Mouse (Mus musculus) embryonic fibroblast, embryonic 13.5 days (primary cell): ENCODE data around the gene Rdh13. TPM values are rescaled to one million over a fixed set of nuclear protein-coding genes. Genes with fewer than 3 reads are reported as not detected.

Experiments
- H3K27ac ChIP-seq: 2 replicates; pipeline ENCODE4 v1.5.1; 2012; ENCODE audit warnings: low read length, control low read depth, inconsistent platforms; ENCODE audit not compliant: insufficient read depth
- H3K4me1 ChIP-seq: 2 replicates; pipeline ENCODE4 v1.6.1; 2011; ENCODE audit warnings: low read length; ENCODE audit not compliant: control insufficient read depth, insufficient read depth
- H3K4me3 ChIP-seq: 2 replicates; pipeline ENCODE4 v1.5.1; 2011; ENCODE audit warnings: mild to moderate bottlenecking, control low read depth, low read length; ENCODE audit not compliant: insufficient read depth
- CTCF ChIP-seq: IDR thresholded peaks from 2 replicates; pipeline ENCODE4 v1.5.1; 2011; ENCODE audit warnings: mild to moderate bottlenecking, control low read depth, low read length, moderate library complexity, borderline replicate concordance; ENCODE audit not compliant: insufficient read depth
- POLR2A ChIP-seq: IDR thresholded peaks from 2 replicates; pipeline ENCODE4 v1.6.1; 2011; ENCODE audit warnings: low read depth, mild to moderate bottlenecking, control low read depth, low read length, moderate library complexity
- polyA plus RNA-seq: library from polyadenylated mRNA; stranded (reverse); fragments of >200 nt; gene quantifications from 2 replicates; pipeline ENCODE4 v1.2.4, GENCODE M21; 2011; ENCODE audit warnings: low read depth; ENCODE audit not compliant: missing spikeins, insufficient read length

Gene Rdh13
- polyA plus RNA-seq: 14.7 and 16.8 TPM in 2 replicates

- Histone ChIP-seq H3K4me3 (peak within 1 kb of the TSS; percentile 65), H3K4me1 (peaks cover 2% of the 10 kb centered on the region; the same call in 1 of the 2 replicates), H3K27ac (peak within 1 kb of the TSS; percentile 67)
- TF ChIP-seq POLR2A (peak; percentile 77), CTCF (no peak)
These were observed at the start of gene Rdh13 for GRCm38 (mm10) chr7:4445216-4445791. TSS of gene Rdh13 (minus strand) at chr7:4445649.

DNA sequence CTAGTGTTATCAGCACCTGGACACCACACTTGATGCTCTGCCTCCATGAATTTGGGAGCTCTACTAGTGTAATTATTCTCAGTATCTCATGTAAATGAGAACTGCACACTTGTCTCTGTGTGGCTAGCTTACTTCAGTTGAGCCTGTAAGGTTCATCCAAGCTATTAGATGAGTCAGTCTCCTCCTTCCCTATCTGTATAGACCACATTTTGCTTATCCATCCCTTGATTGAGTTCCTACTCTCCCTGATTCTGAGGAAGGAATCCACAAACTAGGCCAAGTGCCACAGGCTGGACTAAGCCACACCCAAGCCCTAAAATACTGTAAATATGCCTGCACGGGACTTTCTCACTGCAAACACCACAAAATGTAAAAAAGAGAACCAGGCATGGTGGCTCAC is 48.5 kb upstream of the Rdh13 start:
- Histone ChIP-seq H3K4me3 (no peak overlapping the region), H3K4me1 (peaks cover 15% of the 10 kb centered on the region), H3K27ac (no peak overlapping the region)
- TF ChIP-seq POLR2A (no peak), CTCF (no peak)

GRCm38 (mm10) chr7:4492284-4493224 is 47.1 kb upstream of the Rdh13 start:
- Histone ChIP-seq H3K4me1 (peaks cover 9% of the 10 kb centered on the region), H3K4me3 (no peak overlapping the region), H3K27ac (no peak overlapping the region)
- TF ChIP-seq POLR2A (no peak), CTCF (no peak)

DNA sequence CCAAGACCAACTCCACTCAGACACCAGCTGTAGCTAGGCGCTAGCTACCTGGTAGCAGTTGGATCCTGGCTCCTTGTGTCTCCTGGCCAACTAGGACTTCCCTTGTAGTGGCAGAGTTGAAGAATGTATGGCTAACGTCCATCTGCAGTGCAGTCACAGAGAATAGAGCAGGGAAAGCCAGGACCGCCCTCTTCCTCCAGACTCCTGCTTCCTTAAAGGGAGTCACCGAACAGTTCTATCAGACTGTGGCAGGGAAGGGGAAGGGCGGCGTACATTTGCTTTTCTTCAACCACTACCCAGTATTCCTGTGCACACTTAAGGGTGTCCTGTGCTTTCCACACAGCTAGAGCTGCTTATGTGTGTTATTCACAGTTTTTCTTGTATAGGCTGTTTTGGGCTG is 45.9 kb upstream of the Rdh13 start:
- Histone ChIP-seq H3K4me1 (peaks cover 9% of the 10 kb centered on the region), H3K4me3 (no peak overlapping the region), H3K27ac (no peak overlapping the region)
- TF ChIP-seq POLR2A: no peak
- no peak for TF ChIP-seq CTCF

GRCm38 (mm10) chr7:4482281-4482680 is 36.8 kb upstream of the Rdh13 start:
- no peak overlapping the region for H3K27ac ChIP-seq
- TF ChIP-seq POLR2A: no peak
- no peak for TF ChIP-seq CTCF
- peaks cover 3% of the 10 kb centered on the region; the same call in 1 of the 2 replicates for H3K4me1 ChIP-seq
- no peak overlapping the region for H3K4me3 ChIP-seq

DNA sequence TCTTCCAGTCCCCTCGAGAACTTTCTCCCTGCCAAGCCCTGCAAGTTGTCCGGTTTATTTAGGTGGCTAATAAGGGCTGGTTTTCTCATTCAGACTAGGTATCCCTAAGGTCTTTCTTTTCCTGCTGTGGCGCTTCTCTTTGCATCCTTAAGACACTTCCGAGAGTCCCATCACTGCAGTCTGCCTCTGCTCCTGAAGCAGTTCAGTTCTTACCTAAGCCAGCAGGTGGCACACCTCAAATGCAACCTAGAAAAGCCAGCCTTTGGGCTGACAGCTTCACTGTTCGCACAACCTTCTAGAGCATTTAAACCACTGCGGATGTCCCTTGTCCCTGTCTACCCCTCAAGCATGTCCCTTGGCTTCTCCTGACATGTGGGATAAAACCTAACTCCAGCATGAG is 34.2 kb upstream of the Rdh13 start:
- H3K27ac ChIP-seq: no peak overlapping the region
- TF ChIP-seq CTCF (peak; percentile 41; the same call in 1 of the 2 replicates), POLR2A (no peak)
- H3K4me1 ChIP-seq: peaks cover 3% of the 10 kb centered on the region; the same call in 1 of the 2 replicates
- H3K4me3 ChIP-seq: no peak overlapping the region

DNA sequence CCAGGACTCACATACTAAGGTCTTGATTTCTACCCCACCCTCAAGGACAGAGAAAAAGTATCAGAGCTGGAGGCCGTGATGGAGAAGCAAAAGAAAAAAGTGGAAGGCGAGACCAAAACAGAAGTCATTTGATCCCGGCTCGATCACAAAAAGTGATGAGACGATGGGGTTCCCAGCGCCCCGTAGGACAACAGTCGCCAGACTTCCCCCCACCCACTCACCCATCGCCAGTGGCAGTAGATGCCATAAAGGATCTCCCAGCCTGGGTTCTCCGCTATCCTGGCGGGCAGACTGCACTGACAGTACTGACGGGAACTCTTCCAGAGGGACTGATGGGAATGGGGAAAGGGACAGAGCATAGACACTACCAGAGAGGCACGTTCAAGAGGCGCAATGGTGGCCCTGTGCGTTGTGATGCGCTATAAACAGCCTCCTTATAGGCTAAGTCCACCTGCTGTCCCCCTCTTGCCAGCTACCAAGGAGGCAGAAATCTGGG is 33.4 kb upstream of the Rdh13 start:
- Histone ChIP-seq H3K4me3 (peak overlapping the region; percentile 46), H3K4me1 (peaks cover 3% of the 10 kb centered on the region; the same call in 1 of the 2 replicates), H3K27ac (peak overlapping the region; percentile 66)
- no peak for TF ChIP-seq CTCF
- no peak for TF ChIP-seq POLR2A

GRCm38 (mm10) chr7:4478021-4478795 is 32.8 kb upstream of the Rdh13 start:
- TF ChIP-seq CTCF (no peak), POLR2A (peak; percentile 86)
- H3K4me1 ChIP-seq: peaks cover 3% of the 10 kb centered on the region; the same call in 1 of the 2 replicates
- H3K4me3 ChIP-seq: peak overlapping the region; percentile 46
- peak overlapping the region; percentile 67 for H3K27ac ChIP-seq

DNA sequence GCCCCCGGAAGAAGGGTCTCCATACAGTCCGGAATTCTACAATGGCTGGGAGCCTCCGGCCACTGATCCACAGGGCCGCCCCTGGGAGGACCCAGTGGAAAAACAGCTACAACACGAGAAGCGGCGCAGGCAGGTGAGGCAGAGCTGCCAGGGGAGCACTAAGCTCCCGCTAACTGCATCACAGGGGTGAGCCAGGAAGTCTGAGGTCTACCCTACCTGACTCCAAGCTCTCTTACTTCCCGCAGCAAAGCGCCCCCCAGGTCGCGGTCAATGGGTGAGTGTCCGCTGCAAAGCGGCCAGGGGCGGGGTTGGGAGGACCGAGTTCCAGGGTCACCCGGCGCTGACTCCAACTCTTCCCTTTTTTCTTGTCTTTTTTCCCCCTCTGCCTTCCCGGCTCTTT is 28.5 kb upstream of the Rdh13 start:
- Histone ChIP-seq H3K27ac (no peak overlapping the region), H3K4me3 (no peak overlapping the region), H3K4me1 (peaks cover 7% of the 10 kb centered on the region; the same call in 1 of the 2 replicates)
- no peak for TF ChIP-seq POLR2A
- no peak for TF ChIP-seq CTCF
